Mouse (Mus musculus) adrenal gland, postnatal 36 days (tissue): ENCODE measurements around the gene Fcgr1. TPM values are rescaled to one million over a fixed set of nuclear protein-coding genes. Genes with fewer than 3 reads are reported as not detected.

Experiments used
- microRNA-seq: library from miRNA; unstranded; fragments of <30 nt; microRNA quantifications from one replicate; pipeline ENCODE4 v1.2.0, GENCODE M21; 2021
- total RNA-seq, 2 experiments: library from RNA; stranded (reverse); gene quantifications; 2 replicates each; pipeline ENCODE4 v1.2.3; 2021

The Fcgr1 gene
- total RNA-seq, 2 experiments from 2014 or later, result 1.7 to 1.9 TPM

Small RNA genes lying within 50 kb of the gene (microRNA-seq; reads per million reads assigned to microRNA genes)
- gene Gm47311, result not detected
- gene Gm47313, result not detected

Other genes starting within 250 kb of the Fcgr1 start
- 10 to 100 TPM; 30.6 to 34.7 TPM for gene Vps45, start 235.5 kb downstream of the Fcgr1 start, total RNA-seq
- gene Otud7b, start 189.4 kb downstream of the Fcgr1 start, total RNA-seq, result 10 to 100 TPM; 34.5 to 39.3 TPM
- gene Mtmr11, start 132.0 kb downstream of the Fcgr1 start, total RNA-seq, result 10 to 100 TPM; 15.6 to 31.5 TPM
- gene Sf3b4, start 121.6 kb downstream of the Fcgr1 start, total RNA-seq, result 10 to 100 TPM; 53.6 to 57.9 TPM
- gene Sv2a, start 112.8 kb downstream of the Fcgr1 start, total RNA-seq, result 1 to 10 TPM; 5.5 to 7.5 TPM
- gene Bola1, start 74.3 kb downstream of the Fcgr1 start, total RNA-seq, result 10 to 100 TPM; 26.8 to 41.2 TPM
- gene Hist2h2ab, start 74.1 kb downstream of the Fcgr1 start, total RNA-seq, result 1 to 10 TPM; 7.1 to 8.0 TPM
- gene Hist2h2ac, start 73.1 kb downstream of the Fcgr1 start, total RNA-seq, result 10 to 100 TPM; 60.6 to 68.7 TPM
- gene Hist2h2be, start 72.8 kb downstream of the Fcgr1 start, total RNA-seq, result 10 to 100 TPM; 16.3 to 17.9 TPM
- 10 to 100 TPM; 23.8 to 30.2 TPM for gene Hist2h3c2, start 54.8 kb downstream of the Fcgr1 start, total RNA-seq
- 100 to 1,000 TPM; 495 to 593 TPM for gene Hist2h2aa2, start 53.7 kb downstream of the Fcgr1 start, total RNA-seq
- 10 to 100 TPM in 1 of 2 experiments, 1 to 10 TPM in 1; 2.9 to 13.5 TPM for gene Hist2h2aa1, start 48.5 kb downstream of the Fcgr1 start, total RNA-seq
- not detected for gene Hist2h3c1, start 47.3 kb downstream of the Fcgr1 start, total RNA-seq
- gene Hist2h4, start 30.7 kb downstream of the Fcgr1 start, total RNA-seq, result 10 to 100 TPM; 25.0 to 26.7 TPM
- 100 to 1,000 TPM in 1 of 2 experiments, 10 to 100 TPM in 1; 100.0 to 108 TPM for gene Hist2h3b, start 25.3 kb downstream of the Fcgr1 start, total RNA-seq
- 100 to 1,000 TPM; 103 to 116 TPM for gene Hist2h2bb, start 24.2 kb downstream of the Fcgr1 start, total RNA-seq
- not detected for gene BC107364, start 158.3 kb upstream of the Fcgr1 start, total RNA-seq
- not detected for gene Hfe2, start 231.2 kb upstream of the Fcgr1 start, total RNA-seq